Mouse (Mus musculus) spleen, postnatal 10 days (tissue): Measurements from ENCODE around the gene Zfp638.
A peak's percentile ranks its signal among the peaks of the same experiment; 100 is the strongest.

Experiments
- DNase-seq, 2 experiments: peaks; one replicate each; pipeline ENCODE4 v3.0.0; 2021 to 2022; ENCODE audit warnings: low spot score in 2 of 2

Zfp638 gene

DNA sequence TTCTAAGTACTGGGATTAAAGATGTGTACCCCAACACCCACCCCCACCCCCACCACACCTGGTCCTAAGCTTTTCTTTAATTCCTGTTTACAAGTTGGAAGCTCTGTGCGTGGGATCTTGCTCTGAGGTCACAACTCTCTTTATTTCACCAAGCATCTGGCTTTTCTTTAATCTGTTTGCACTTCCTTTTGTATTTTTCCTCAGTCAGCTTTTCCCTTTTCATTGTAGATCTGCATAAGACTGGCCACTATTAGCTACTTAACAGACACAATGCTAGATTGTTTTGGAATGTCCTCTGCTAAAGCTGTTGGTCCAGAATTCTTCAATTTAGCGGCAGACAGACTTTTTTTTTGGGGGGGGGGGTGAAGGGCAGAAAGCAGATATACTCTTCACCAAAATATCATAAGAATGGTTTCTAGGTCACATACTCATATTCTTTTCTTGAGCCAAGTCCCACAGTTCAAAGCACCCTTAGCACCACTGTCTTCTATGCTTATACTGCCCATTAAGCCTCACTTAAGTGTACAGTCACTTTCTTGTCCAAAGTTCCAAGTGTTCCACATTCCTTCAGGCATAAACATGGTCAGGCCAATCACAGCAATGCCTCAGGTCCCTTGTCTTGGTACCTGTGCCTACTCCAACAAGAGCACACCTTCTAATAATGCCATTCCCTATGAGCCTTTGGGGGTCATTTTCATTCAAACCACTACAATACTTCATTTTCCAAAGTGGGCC, 23.5 kb downstream of the Zfp638 start:
- DNase-seq: no peak

- DNase-seq: no peak
Measured at GRCm38 (mm10) chr6:83891251-83891650, 24.3 kb downstream of the Zfp638 start.

GRCm38 (mm10) chr6:83891687-83892086, 24.8 kb downstream of the Zfp638 start:
- DNase-seq: no peak

DNA sequence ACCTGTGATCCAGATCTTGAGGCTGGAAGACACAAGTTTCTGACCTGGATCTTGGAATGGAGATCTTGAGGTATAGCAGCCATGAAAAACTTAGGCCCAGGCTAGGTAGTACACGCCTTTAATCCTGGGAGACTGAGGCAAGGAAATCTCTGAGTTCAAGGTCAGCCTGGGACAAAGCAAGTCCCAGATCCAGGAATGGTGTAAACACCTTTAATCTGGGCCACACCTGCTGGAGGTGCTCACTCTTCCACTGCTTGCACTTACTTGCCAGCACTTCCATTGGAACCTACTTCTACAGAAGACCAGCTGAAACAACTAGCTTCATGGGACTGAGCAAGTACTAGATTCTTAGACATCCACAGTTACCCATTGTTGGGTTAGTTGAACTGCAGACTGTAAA, 26.2 kb downstream of the Zfp638 start:
- no peak for DNase-seq

DNA sequence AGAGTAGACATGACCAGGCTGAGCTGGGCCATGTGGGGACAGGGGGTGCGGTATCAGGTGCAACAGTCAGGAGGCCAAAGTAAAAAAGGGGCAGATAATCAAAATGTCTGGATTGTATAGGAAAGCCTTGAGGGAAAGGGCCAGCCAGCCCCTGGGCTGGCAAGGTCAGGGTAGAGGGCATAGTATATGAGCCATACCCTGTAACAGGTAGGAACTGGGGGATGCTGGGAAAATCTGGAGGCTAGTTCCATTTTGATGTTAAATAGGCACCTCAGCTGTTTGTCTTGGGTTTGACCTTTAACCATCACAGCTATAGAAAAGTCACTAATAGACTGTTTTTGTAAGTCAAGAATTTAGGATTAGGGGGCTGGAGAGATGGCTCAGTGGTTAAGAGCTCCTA, 26.7 kb downstream of the Zfp638 start:
- DNase-seq: no peak

- no peak for DNase-seq
Measured at GRCm38 (mm10) chr6:83899142-83899541, 32.2 kb downstream of the Zfp638 start.

DNA sequence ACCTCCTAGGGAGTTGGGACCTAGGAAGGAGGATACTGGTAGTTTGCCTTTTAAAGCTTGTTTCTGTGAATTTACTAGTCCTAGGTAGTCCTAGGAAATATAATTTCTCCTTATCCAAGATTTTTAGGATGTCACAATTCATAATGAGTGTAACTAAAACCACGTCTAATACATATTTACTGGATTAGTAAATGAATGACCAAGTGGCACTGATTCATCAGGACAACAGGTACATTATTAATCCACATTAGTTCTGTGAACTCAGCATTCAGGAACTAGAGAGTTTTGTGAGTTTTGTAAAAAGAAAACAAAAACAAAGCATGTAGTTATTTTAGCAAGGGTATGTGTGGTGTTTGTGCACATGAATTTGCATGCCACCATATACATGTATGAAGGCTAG, 38.4 kb downstream of the Zfp638 start:
- DNase-seq: no peak

DNA sequence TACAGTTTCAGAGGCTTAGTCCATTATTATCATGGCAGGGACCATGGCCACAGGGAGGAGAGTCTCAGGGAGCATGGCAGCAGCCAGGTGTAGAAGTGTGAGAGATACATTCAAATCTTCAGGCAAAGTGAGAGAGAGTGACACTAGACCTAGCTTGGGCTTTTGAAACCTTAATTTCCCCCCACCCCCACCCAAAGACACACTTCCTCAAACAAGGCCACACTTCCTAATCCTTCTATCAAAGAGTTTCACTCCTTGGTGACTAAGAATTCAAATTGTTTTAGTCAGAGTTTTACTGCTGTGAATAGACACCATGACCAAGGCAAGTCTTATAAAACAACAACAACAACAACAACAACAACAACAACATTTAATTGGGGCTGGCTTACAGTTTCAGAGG, 39.8 kb downstream of the Zfp638 start:
- DNase-seq: no peak

DNA sequence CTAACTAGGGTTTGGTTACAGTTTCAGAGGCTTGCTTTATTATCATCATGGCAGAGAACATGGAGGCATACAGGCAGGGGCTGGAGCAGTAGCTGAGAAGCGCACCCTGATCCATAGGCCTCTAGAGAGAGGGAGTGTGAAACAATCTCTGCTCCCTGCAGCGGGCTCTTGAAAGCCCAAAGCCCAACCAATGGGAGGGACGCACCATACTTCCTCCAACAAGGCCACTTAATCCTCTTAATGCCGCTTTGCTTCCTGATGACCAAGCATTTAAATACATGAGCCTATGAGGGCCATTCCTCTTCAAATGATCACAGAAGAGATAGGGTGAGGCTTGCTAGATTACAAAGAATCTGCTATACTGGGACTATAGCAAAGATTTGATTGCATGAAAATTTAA, 41.5 kb downstream of the Zfp638 start:
- DNase-seq: no peak

- DNase-seq: peak in 1 of 2 experiments; percentile 14
Measured at GRCm38 (mm10) chr6:83913710-83914109, 46.8 kb downstream of the Zfp638 start.

GRCm38 (mm10) chr6:83914183-83914719, 47.3 kb downstream of the Zfp638 start:
- peak; percentile 99 to 100 for DNase-seq

DNA sequence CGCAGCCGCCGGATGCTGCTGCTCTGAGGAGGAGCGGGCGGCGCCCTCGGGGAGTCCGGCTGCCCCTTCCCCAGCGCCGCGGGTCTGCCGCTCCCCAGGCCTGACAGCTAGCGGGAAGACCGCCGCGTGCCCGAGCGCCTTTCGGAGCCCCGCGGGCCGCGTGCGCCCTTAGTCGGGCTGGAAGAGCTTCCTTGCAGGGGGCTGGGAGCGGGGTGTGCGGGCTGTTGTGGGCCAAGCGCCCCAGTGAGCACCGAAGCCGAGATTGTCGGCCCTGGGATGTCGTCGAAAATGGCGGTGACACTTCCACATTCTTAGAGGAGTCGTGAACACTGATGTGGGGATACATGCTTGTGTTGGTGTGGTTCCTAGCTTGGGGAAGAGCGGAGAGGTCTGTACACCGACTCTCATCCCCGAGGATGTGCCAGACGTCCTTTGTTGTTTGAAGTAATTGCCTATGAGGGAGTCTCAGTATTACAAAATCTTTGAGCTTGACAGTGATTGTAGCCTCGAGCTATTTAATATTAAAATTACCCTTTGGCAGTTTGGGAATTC, 47.9 kb downstream of the Zfp638 start:
- no peak for DNase-seq

DNA sequence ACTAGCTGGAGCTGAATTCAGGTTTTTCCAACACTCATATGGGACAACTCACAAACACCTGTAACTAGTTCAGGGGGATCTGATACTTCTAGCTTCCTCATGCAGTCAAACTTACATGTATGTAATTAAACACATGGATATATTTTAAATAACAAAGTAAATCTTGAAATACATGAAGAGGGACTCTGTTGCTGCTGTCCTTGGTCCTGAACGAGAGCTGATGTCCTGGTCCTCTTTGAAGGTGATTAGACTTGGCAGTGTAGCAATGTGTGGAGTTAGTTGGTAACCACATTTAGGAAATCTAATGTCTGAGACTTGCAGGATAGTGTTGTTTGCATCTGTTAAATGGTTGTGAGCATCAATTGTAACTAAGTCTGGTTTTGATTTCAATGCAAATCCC, 60.5 kb downstream of the Zfp638 start:
- DNase-seq: peak in 1 of 2 experiments; percentile 64

- no peak for DNase-seq
Measured at GRCm38 (mm10) chr6:83928225-83928624, 61.3 kb downstream of the Zfp638 start.

GRCm38 (mm10) chr6:83939492-83939891, 72.6 kb downstream of the Zfp638 start:
- no peak for DNase-seq

- DNase-seq: no peak
Measured at GRCm38 (mm10) chr6:83942806-83943205, 75.9 kb downstream of the Zfp638 start.

GRCm38 (mm10) chr6:83953603-83954002, 86.7 kb downstream of the Zfp638 start:
- DNase-seq: no peak

DNA sequence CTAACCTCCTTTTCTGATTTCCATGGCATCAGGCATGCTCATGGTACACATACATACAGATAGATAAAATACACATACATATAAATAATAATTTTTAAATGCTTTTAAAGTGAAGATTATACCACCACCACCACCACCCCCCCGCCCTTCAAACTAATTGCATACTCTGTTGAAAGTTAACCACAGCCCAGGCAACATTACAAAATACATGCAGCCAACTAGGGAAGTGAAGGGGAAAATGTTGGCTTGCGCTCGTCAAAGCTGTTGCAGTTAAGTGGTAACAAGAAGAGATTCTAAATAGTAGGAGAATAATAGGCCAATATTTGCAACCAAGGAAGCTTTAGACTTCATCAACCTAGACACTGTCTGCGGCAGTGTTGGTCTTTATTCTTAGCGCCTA, 120.7 kb downstream of the Zfp638 start:
- DNase-seq: no peak

DNA sequence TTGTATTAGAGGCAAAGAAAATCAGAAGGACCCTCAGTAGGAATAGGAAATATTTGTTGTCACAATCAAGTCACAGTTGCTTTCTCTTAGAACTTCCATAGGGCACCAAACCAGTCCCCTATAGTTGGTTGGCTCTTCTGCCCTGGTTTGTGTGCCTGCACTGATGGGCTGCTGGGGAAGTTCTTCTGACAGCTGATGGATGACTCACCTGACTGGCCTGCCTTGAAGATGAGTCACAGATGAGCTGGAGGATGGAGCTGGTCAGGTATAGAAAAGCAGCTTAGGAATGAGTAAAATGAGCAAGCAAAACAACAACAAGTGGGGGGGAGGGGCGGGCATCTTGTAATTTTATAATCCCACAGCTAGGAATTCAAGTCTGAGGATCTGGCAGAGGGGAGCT, 135.8 kb downstream of the Zfp638 start:
- DNase-seq: no peak

DNA sequence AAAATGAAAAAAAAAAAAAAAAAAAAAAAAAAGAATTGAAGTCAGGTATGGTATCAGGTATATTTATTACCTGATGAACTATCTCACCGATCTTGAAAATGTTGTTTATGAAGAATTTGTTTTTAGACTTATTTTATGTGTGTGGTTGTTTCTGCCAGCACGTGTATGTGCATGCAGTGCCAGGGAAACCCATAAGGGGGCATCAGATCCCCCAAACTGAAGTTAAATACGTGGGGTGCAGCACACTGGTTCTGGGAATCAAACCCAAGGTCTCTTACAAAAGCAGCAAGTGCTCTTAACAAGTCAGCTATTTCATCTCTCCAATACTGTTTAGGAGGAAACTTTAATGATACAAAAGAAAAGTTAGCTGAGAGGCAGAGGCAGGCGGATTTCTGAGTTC, 137.4 kb downstream of the Zfp638 start:
- DNase-seq: no peak

DNA sequence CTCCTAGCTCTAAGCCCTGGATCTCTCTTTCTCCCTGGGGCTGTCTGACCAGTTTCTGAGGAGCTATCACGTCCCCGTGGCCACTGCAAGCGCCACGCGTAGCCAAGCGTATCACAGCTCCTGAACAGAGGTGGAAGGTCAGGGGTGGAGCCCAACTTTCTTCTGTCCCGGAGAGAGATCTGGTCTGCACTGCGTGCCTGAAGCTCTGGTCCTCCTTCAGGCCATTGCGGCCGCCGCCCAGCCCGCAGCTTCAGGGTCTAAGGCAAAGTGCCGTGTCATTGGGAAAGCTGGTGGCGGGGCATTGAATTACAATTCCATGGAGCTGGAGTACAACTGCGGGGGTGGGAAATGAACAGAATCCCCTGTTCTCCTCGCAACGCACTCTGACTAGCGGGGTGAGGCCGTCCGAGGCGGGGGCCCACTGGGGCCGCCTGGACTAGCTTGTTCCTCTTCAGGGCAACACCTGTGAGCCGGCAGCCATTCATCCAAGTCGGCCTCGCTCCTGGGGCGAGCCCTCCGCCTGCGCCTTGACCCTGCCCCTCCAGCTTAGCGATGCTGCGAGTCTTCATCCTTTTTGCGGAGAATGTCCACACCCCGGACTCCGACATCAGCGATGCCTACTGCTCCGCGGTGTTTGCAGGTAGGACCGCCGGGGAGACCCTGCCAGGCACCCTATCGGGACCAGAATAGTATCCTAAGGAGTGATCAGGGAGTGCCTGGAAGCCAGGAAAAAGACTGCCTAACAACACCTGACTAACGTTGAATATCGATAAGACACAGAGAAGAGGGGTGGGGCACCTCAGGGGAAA, 141.7 kb downstream of the Zfp638 start, which contains the start of gene Dysf:
Dysf (plus strand) TSS at position 228 of the 809 bp plus-strand sequence.
- peak in 1 of 2 experiments; percentile 21 for DNase-seq

DNA sequence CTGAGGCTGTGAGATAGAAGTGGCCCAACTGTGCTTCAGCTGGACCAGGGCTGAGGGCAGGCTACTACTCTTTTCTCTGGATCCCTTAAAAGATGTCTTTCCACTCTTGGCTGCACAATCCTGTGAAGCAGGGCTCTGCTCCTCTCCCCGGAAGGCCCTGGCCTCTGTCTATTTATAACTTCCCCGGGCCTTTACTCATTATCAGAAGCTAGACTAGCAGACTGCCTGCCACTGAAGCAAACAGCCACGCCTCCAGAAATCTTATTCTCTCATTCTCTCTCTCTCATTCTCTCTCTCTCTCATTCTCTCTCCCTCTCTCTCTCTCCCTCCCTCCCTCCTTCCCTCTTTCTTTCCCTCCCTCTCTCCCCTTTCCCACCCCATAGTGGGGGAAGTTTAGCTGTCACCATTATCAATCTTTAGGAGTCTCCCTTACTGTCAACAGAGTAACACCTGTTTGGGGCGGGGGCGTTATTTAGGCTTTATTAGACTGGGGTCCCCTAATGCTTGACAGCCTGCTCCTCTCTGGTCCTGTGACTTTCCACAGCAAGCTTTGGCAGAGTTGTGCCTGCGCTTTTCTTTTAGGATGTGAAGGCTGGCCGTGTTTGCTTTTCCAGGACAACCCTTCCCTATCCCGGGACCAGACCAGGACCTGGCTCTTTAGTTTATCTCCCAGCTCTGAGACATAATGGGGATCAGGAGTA, 142.4 kb downstream of the Zfp638 start:
- DNase-seq: no peak
